Mouse (Mus musculus) spleen, postnatal 0 days (tissue): Measurements from ENCODE around the gene Rnasel. TPM values are rescaled to one million over a fixed set of nuclear protein-coding genes. Genes with fewer than 3 reads are reported as not detected.

Experiments
- polyA plus RNA-seq: library from polyadenylated mRNA; unstranded; fragments of >200 nt; fragmentation: Nextera tagmentation; extraction: Ambion mirVana; gene quantifications from 2 replicates; pipeline ENCODE4 v1.2.1, GENCODE M21; 2015

Gene Rnasel
- polyA plus RNA-seq, result 44.9 and 51.2 TPM in 2 replicates

DNA sequence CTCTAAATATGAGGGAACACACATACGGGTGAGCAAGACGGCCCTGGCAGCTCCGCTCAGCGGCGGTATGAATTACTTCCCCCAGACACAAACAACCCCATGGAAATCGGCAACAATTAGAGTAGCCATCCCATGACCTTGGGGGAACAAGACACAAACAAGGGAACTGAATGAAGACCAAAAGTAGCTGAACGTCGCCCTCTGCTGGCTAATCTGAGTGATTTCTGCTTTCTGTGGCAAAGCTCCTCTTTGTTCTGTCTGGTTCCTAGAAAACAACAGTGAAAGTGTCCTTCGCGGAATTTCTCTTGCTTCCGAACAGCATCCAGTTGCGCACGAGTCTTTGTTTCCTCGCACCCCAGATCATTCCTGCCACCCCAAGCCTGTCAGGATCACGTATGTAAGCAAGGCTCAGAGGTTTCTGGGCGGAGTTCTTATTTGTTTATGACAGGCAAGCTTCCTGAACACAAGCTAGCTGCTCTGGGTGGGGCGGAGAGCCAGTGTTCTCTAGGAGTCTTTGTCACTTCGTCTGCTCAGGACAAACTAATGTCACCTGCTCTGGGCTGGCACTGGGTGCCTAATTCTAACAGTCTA is at the start of gene Rnasel:
TSS of gene Rnasel (plus strand) at position 216 of the 591 bp plus-strand sequence.

DNA sequence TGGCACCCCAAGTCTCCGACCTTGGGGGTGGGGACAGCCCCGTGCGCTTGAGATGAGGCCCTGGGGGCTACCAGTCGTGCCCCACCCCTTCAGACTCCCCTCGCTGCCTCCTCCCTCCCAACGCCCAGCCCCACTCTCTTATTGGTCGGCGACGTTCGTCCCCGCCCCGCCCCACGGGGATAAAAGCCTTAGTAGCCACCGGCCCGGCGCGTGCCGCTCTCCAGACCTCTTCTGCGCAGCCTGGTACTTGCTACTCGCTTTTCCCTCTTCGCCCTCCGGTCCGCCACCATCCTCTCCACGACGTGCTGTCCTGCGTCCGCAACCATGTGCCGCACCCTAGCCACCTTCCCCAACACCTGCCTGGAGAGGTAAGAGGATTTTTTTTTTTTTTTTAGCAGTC is 9.1 kb upstream of the Rnasel start, which contains the start of gene Rgs16:
TSS of gene Rgs16 (plus strand) at position 205 of the 400 bp plus-strand sequence.

Other genes starting within 250 kb of the Rnasel start
- 6.2 and 9.5 TPM in 2 replicates for gene Npl, start 199.4 kb upstream of the Rnasel start, polyA plus RNA-seq
- gene Rgs8, start 96.4 kb upstream of the Rnasel start, polyA plus RNA-seq, result 0.02 and 0.07 TPM in 2 replicates
- 0.75 and 0.87 TPM in 2 replicates for gene Rgs16, start 9.1 kb upstream of the Rnasel start, polyA plus RNA-seq
- 0.05 TPM in 1 of 2 replicates, not detected in the other for gene Rgsl1, start 94.7 kb downstream of the Rnasel start, polyA plus RNA-seq
- gene Teddm1b, start 124.9 kb downstream of the Rnasel start, polyA plus RNA-seq, result 0.10 and 0.11 TPM in 2 replicates
- gene Teddm1a, start 142.3 kb downstream of the Rnasel start, polyA plus RNA-seq, result not detected in 2 replicates
- 138 and 152 TPM in 2 replicates for gene Glul, start 150.5 kb downstream of the Rnasel start, polyA plus RNA-seq
- 0.87 and 0.98 TPM in 2 replicates for gene Teddm2, start 150.8 kb downstream of the Rnasel start, polyA plus RNA-seq